Mouse (Mus musculus) bone marrow, adult 2 months (tissue): ENCODE results near the gene Rac1. TPM values are rescaled to one million over a fixed set of nuclear protein-coding genes. Genes with fewer than 3 reads are reported as not detected.
"Not testable (repeated sequence)": the region's sequence is repeated elsewhere in the genome, so short reads cannot be mapped to it uniquely, and the experiment has no call there.

Experiments used
- H3K27ac ChIP-seq: fragments of 200-500 bp; 2 replicates; pipeline ENCODE4 v1.5.1; 2012; ENCODE audit warnings: low read depth, mild to moderate bottlenecking, control low read depth, inconsistent platforms, low read length; ENCODE audit not compliant: control insufficient read depth, poor library complexity, insufficient read depth
- H3K4me1 ChIP-seq: fragments of 200-500 bp; 2 replicates; pipeline ENCODE4 v1.6.1; 2011; ENCODE audit warnings: low read length; ENCODE audit not compliant: control insufficient read depth, insufficient read depth
- H3K4me3 ChIP-seq: fragments of 200-500 bp; replicated peaks from 2 replicates; pipeline ENCODE3; 2011; ENCODE audit warnings: mild to moderate bottlenecking, low read depth, low read length, control low read depth; ENCODE audit not compliant: control insufficient read depth
- CTCF ChIP-seq: fragments of 200-500 bp; IDR thresholded peaks from 2 replicates; pipeline ENCODE4 v1.5.1; 2011; ENCODE audit warnings: low read length, control low read depth; ENCODE audit not compliant: control insufficient read depth, insufficient read depth
- POLR2A ChIP-seq: fragments of 200-500 bp; IDR thresholded peaks from 2 replicates; pipeline ENCODE4 v1.6.1; 2011; ENCODE audit warnings: low read depth, mild to moderate bottlenecking, control low read depth, low read length, borderline replicate concordance; ENCODE audit not compliant: control insufficient read depth
- WGBS: fragments of 180-500 bp; shearing (Covaris S2); methylation state at CpG from one replicate; pipeline ENCODE4 v1.1.7; 2018; 5-methylcytosine and 5-hydroxymethylcytosine counted together
- polyA plus RNA-seq: library from polyadenylated mRNA; stranded (reverse); fragments of >200 nt; gene quantifications from 2 replicates; pipeline ENCODE4 v1.2.4, GENCODE M21; 2011; ENCODE audit warnings: low replicate concordance; ENCODE audit not compliant: missing spikeins, insufficient read depth, insufficient read length

Rac1 gene
- polyA plus RNA-seq, 1 experiment = 92.5 TPM

GRCm38 (mm10) chr5:143505545-143505944, 22.3 kb downstream of the Rac1 start:
- Histone ChIP-seq H3K4me3 (no peak overlapping the region), H3K27ac (no peak overlapping the region), H3K4me1 (no peaks in the 10 kb centered on the region; the same call in 1 of the 2 replicates)
- 69% methylated on average over 7 of the region's 7 CpGs for WGBS
- no peak for TF ChIP-seq CTCF
- TF ChIP-seq POLR2A = no peak

GRCm38 (mm10) chr5:143505056-143505455, 22.8 kb downstream of the Rac1 start:
- H3K27ac ChIP-seq = no peak overlapping the region
- WGBS = 71% methylated on average over 8 of the region's 8 CpGs
- H3K4me1 ChIP-seq = no peaks in the 10 kb centered on the region; the same call in 1 of the 2 replicates

GRCm38 (mm10) chr5:143504453-143504852, 23.4 kb downstream of the Rac1 start:
- H3K4me3 ChIP-seq = no peak overlapping the region
- peaks cover 4% of the 10 kb centered on the region; the same call in 1 of the 2 replicates for H3K4me1 ChIP-seq
- TF ChIP-seq POLR2A (no peak), CTCF (peak; percentile 45)
- WGBS = 64% methylated on average over 3 of the region's 3 CpGs
- H3K27ac ChIP-seq = no peak overlapping the region

More at GRCm38 (mm10) chr5:143505056-143505455, 22.8 kb downstream of the Rac1 start:
- H3K4me3 ChIP-seq = no peak overlapping the region
- TF ChIP-seq CTCF (no peak), POLR2A (no peak)

- Histone ChIP-seq H3K4me1 (peaks cover 7% of the 10 kb centered on the region), H3K4me3 (no peak overlapping the region), H3K27ac (no peak overlapping the region)
- TF ChIP-seq POLR2A = no peak
- no peak for TF ChIP-seq CTCF
- WGBS = 90% methylated on average over 6 of the region's 6 CpGs
Measured at GRCm38 (mm10) chr5:143503740-143504139, 24.1 kb downstream of the Rac1 start.

GRCm38 (mm10) chr5:143502899-143503557, 24.8 kb downstream of the Rac1 start:
- Histone ChIP-seq H3K4me3 (no peak overlapping the region), H3K4me1 (peaks cover 7% of the 10 kb centered on the region), H3K27ac (no peak overlapping the region)
- TF ChIP-seq CTCF = no peak
- WGBS = 91% methylated on average over 19 of the region's 19 CpGs

- H3K27ac ChIP-seq = no peak overlapping the region
- WGBS = 72% methylated on average over 2 of the region's 2 CpGs
- H3K4me3 ChIP-seq = no peak overlapping the region
- peaks cover 7% of the 10 kb centered on the region for H3K4me1 ChIP-seq
- no peak for TF ChIP-seq CTCF
- TF ChIP-seq POLR2A = no peak
Measured at GRCm38 (mm10) chr5:143501649-143502048, 26.2 kb downstream of the Rac1 start.

- Histone ChIP-seq H3K4me3 (no peak overlapping the region), H3K27ac (no peak overlapping the region), H3K4me1 (peaks cover 7% of the 10 kb centered on the region)
- TF ChIP-seq CTCF = no peak
- no peak for TF ChIP-seq POLR2A
- 74% methylated on average over 8 of the region's 8 CpGs for WGBS
Measured at GRCm38 (mm10) chr5:143501140-143501539, 26.7 kb downstream of the Rac1 start.

GRCm38 (mm10) chr5:143500711-143501110, 27.1 kb downstream of the Rac1 start:
- 84% methylated on average over 14 of the region's 14 CpGs for WGBS
- not testable (repeated sequence) for H3K4me1 ChIP-seq, H3K4me3 ChIP-seq, H3K27ac ChIP-seq

GRCm38 (mm10) chr5:143499686-143500085, 28.1 kb downstream of the Rac1 start:
- 10% methylated on average over 4 of the region's 4 CpGs for WGBS
- TF ChIP-seq POLR2A = no peak
- no peak for TF ChIP-seq CTCF
- H3K4me1 ChIP-seq = peaks cover 7% of the 10 kb centered on the region
- H3K27ac ChIP-seq = peak overlapping the region; percentile 19; the same call in 1 of the 2 replicates
- no peak overlapping the region for H3K4me3 ChIP-seq
